Mouse (Mus musculus) hindbrain, embryonic 15.5 days (tissue): ENCODE data around the gene Ina. TPM values are rescaled to one million over a fixed set of nuclear protein-coding genes. Genes with fewer than 3 reads are reported as not detected.

Source experiments
- ATAC-seq: fragments of 200-750 bp; cut with Nextera tagmentation; 2 replicates; pipeline ENCODE4 v1.8.0; 2017; ENCODE audit warnings: low read depth, moderate number of reproducible peaks, moderate TSS enrichment; ENCODE audit not compliant: low FRiP score
- H3K27ac ChIP-seq: fragments of 300-500 bp; sonication (generic); replicated peaks from 2 replicates; pipeline ENCODE4 v1.5.1; 2015; ENCODE audit warnings: mild to moderate bottlenecking, inconsistent platforms
- H3K27me3 ChIP-seq: fragments of 300-500 bp; sonication (generic); 2 replicates; pipeline ENCODE4 v1.6.1; 2015; ENCODE audit warnings: control low read depth, inconsistent platforms
- H3K36me3 ChIP-seq: fragments of 300-500 bp; sonication (generic); 2 replicates; pipeline ENCODE4 v1.6.1; 2015; ENCODE audit warnings: control low read depth, inconsistent platforms
- H3K4me1 ChIP-seq: fragments of 300-500 bp; sonication (generic); replicated peaks from 2 replicates; pipeline ENCODE4 v1.6.1; 2015; ENCODE audit warnings: control low read depth, inconsistent platforms
- H3K4me2 ChIP-seq: fragments of 300-500 bp; sonication (generic); 2 replicates; pipeline ENCODE4 v1.6.1; 2015; ENCODE audit warnings: moderate library complexity, mild to moderate bottlenecking, inconsistent platforms
- H3K4me3 ChIP-seq: fragments of 300-500 bp; sonication (generic); 2 replicates; pipeline ENCODE4 v1.5.1; 2015; ENCODE audit warnings: mild to moderate bottlenecking, inconsistent platforms
- H3K9ac ChIP-seq: fragments of 300-500 bp; sonication (generic); 2 replicates; pipeline ENCODE4 v1.6.1; 2015; ENCODE audit warnings: inconsistent platforms
- H3K9me3 ChIP-seq: fragments of 300-500 bp; sonication (generic); 2 replicates; pipeline ENCODE4 v1.6.1; 2016; ENCODE audit warnings: control low read depth, inconsistent platforms
- WGBS: fragments of 180-500 bp; shearing (Covaris S2); methylation state at CpG from one replicate; pipeline ENCODE4 v1.1.7; 2015; 5-methylcytosine and 5-hydroxymethylcytosine counted together
- polyA plus RNA-seq: library from polyadenylated mRNA; unstranded; fragments of >200 nt; fragmentation: Nextera tagmentation; extraction: Ambion mirVana; gene quantifications from 2 replicates; pipeline ENCODE4 v1.2.1, GENCODE M21; 2015

Ina gene
- polyA plus RNA-seq, 1 experiment from 2014 or later, result 612 TPM

GRCm38 (mm10) chr19:47003742-47004511 lies 10.6 kb upstream of the Ina start:
- Histone ChIP-seq H3K27ac (no peak overlapping the region), H3K4me1 (no peaks in the 10 kb centered on the region), H3K27me3 (no peaks in the 10 kb centered on the region), H3K9me3 (no peaks in the 10 kb centered on the region), H3K9ac (no peak overlapping the region), H3K36me3 (no peaks in the 10 kb centered on the region), H3K4me3 (no peak overlapping the region), H3K4me2 (no peak overlapping the region)
- no peak for ATAC-seq
- 85% methylated on average over 6 of the region's 6 CpGs for WGBS

- H3K27ac ChIP-seq, result no peak overlapping the region
- 62% methylated on average over 5 of the region's 5 CpGs for WGBS
- no peaks in the 10 kb centered on the region for H3K4me1 ChIP-seq
- no peaks in the 10 kb centered on the region for H3K36me3 ChIP-seq
- H3K9me3 ChIP-seq, result no peaks in the 10 kb centered on the region
- no peaks in the 10 kb centered on the region for H3K27me3 ChIP-seq
- no peak overlapping the region for H3K4me2 ChIP-seq
- ATAC-seq, result no peak
- no peak overlapping the region for H3K4me3 ChIP-seq
- no peak overlapping the region for H3K9ac ChIP-seq
Observed at GRCm38 (mm10) chr19:47005873-47006272, 8.6 kb upstream of the Ina start.

- 6% methylated on average over 4 of the region's 4 CpGs for WGBS
- no peak overlapping the region for H3K27ac ChIP-seq
Observed at GRCm38 (mm10) chr19:47006321-47006720, 8.2 kb upstream of the Ina start.

GRCm38 (mm10) chr19:47009420-47009819 lies 5.1 kb upstream of the Ina start:
- Histone ChIP-seq H3K27ac (no peak overlapping the region), H3K9ac (no peak overlapping the region), H3K4me2 (no peak overlapping the region), H3K27me3 (no peaks in the 10 kb centered on the region), H3K36me3 (no peaks in the 10 kb centered on the region), H3K9me3 (no peaks in the 10 kb centered on the region), H3K4me3 (no peak overlapping the region), H3K4me1 (peaks cover 9% of the 10 kb centered on the region)
- 88% methylated on average over 7 of the region's 7 CpGs for WGBS
- no peak for ATAC-seq

More at GRCm38 (mm10) chr19:47006321-47006720, 8.2 kb upstream of the Ina start:
- no peaks in the 10 kb centered on the region for H3K4me1 ChIP-seq
- no peaks in the 10 kb centered on the region for H3K27me3 ChIP-seq
- no peak overlapping the region for H3K9ac ChIP-seq
- H3K4me3 ChIP-seq, result no peak overlapping the region
- no peaks in the 10 kb centered on the region for H3K36me3 ChIP-seq
- no peak for ATAC-seq
- no peak overlapping the region for H3K4me2 ChIP-seq
- no peaks in the 10 kb centered on the region for H3K9me3 ChIP-seq

GRCm38 (mm10) chr19:47009943-47010342 lies 4.6 kb upstream of the Ina start:
- Histone ChIP-seq H3K36me3 (no peaks in the 10 kb centered on the region), H3K4me1 (peaks cover 9% of the 10 kb centered on the region), H3K4me3 (no peak overlapping the region), H3K9ac (no peak overlapping the region), H3K27me3 (no peaks in the 10 kb centered on the region), H3K9me3 (no peaks in the 10 kb centered on the region), H3K27ac (no peak overlapping the region), H3K4me2 (no peak overlapping the region)
- WGBS, result 88% methylated on average over 5 of the region's 5 CpGs
- ATAC-seq, result no peak

GRCm38 (mm10) chr19:47012521-47013130 lies 1.9 kb upstream of the Ina start:
- Histone ChIP-seq H3K4me2 (peak overlapping the region; percentile 78), H3K27me3 (no peaks in the 10 kb centered on the region), H3K36me3 (no peaks in the 10 kb centered on the region), H3K9me3 (no peaks in the 10 kb centered on the region), H3K4me1 (peaks cover 9% of the 10 kb centered on the region), H3K27ac (peak overlapping the region; percentile 97), H3K4me3 (no peak overlapping the region), H3K9ac (no peak overlapping the region)
- ATAC-seq, result no peak
- WGBS, result 91% methylated on average over 15 of the region's 15 CpGs

GRCm38 (mm10) chr19:47013340-47014158 lies 949 bp upstream of the Ina start:
- no peak for ATAC-seq
- peak overlapping the region; percentile 97 for H3K27ac ChIP-seq
- no peaks in the 10 kb centered on the region for H3K9me3 ChIP-seq
- H3K36me3 ChIP-seq, result no peaks in the 10 kb centered on the region
- peaks cover 13% of the 10 kb centered on the region for H3K4me1 ChIP-seq
- H3K4me3 ChIP-seq, result peak overlapping the region; percentile 74
- H3K9ac ChIP-seq, result peak overlapping the region; percentile 90
- 6% methylated on average over 20 of the region's 20 CpGs for WGBS
- H3K27me3 ChIP-seq, result no peaks in the 10 kb centered on the region
- peak overlapping the region; percentile 78 for H3K4me2 ChIP-seq

- peak; percentile 23; the same call in 1 of the 2 replicates for ATAC-seq
- H3K27me3 ChIP-seq, result no peaks in the 10 kb centered on the region
- peak overlapping the region; percentile 97 for H3K27ac ChIP-seq
- 0% methylated on average over 10 of the region's 11 CpGs for WGBS
- peak overlapping the region; percentile 90 for H3K9ac ChIP-seq
- H3K4me2 ChIP-seq, result peak overlapping the region; percentile 78
- H3K9me3 ChIP-seq, result no peaks in the 10 kb centered on the region
- H3K4me1 ChIP-seq, result peaks cover 17% of the 10 kb centered on the region
- H3K4me3 ChIP-seq, result peak overlapping the region; percentile 74
- H3K36me3 ChIP-seq, result no peaks in the 10 kb centered on the region
Observed at GRCm38 (mm10) chr19:47014159-47014446, 395 bp upstream of the Ina start.

- H3K36me3 ChIP-seq, result peaks cover 2% of the 10 kb centered on the region
- ATAC-seq, result peak; percentile 12; the same call in 1 of the 2 replicates
- H3K9ac ChIP-seq, result peak overlapping the region; percentile 90
- peak overlapping the region; percentile 97 for H3K27ac ChIP-seq
- peaks cover 27% of the 10 kb centered on the region for H3K4me1 ChIP-seq
- H3K27me3 ChIP-seq, result no peaks in the 10 kb centered on the region
- peak overlapping the region; percentile 78 for H3K4me2 ChIP-seq
- WGBS, result 1% methylated on average over 37 of the region's 37 CpGs
- H3K4me3 ChIP-seq, result peak overlapping the region; percentile 74
- H3K9me3 ChIP-seq, result no peaks in the 10 kb centered on the region
Observed at GRCm38 (mm10) chr19:47015396-47015795, 898 bp downstream of the Ina start.

GRCm38 (mm10) chr19:47015965-47016364 lies 1.5 kb downstream of the Ina start:
- Histone ChIP-seq H3K9me3 (no peaks in the 10 kb centered on the region), H3K27ac (peak overlapping the region; percentile 97), H3K4me2 (peak overlapping the region; percentile 78), H3K9ac (peak overlapping the region; percentile 90), H3K27me3 (no peaks in the 10 kb centered on the region), H3K4me3 (peak overlapping the region; percentile 74), H3K4me1 (peaks cover 31% of the 10 kb centered on the region), H3K36me3 (peaks cover 7% of the 10 kb centered on the region)
- under 1% methylated on average over 9 of the region's 9 CpGs for WGBS
- no peak for ATAC-seq

GRCm38 (mm10) chr19:47016487-47016886 lies 2.0 kb downstream of the Ina start:
- peak overlapping the region; percentile 90 for H3K9ac ChIP-seq
- peaks cover 35% of the 10 kb centered on the region for H3K4me1 ChIP-seq
- H3K27ac ChIP-seq, result peak overlapping the region; percentile 97
- WGBS, result 0% methylated on average over 15 of the region's 15 CpGs
- no peak for ATAC-seq
- peaks cover 12% of the 10 kb centered on the region for H3K36me3 ChIP-seq
- no peaks in the 10 kb centered on the region for H3K9me3 ChIP-seq
- peak overlapping the region; percentile 78 for H3K4me2 ChIP-seq
- H3K27me3 ChIP-seq, result no peaks in the 10 kb centered on the region
- peak overlapping the region; percentile 74 for H3K4me3 ChIP-seq

GRCm38 (mm10) chr19:47017831-47018230 lies 3.3 kb downstream of the Ina start:
- under 1% methylated on average over 3 of the region's 3 CpGs for WGBS
- Histone ChIP-seq H3K36me3 (peaks cover 26% of the 10 kb centered on the region), H3K9me3 (no peaks in the 10 kb centered on the region), H3K27me3 (no peaks in the 10 kb centered on the region), H3K9ac (peak overlapping the region; percentile 59), H3K4me1 (peaks cover 33% of the 10 kb centered on the region), H3K27ac (peak overlapping the region; percentile 82), H3K4me3 (peak overlapping the region; percentile 74), H3K4me2 (peak overlapping the region; percentile 78)
- ATAC-seq, result no peak
